Mouse (Mus musculus) liver, embryonic 16.5 days (tissue): ENCODE results near the gene Atp12a. TPM values are rescaled to one million over a fixed set of nuclear protein-coding genes. Genes with fewer than 3 reads are reported as not detected.

Experiments
- ATAC-seq: fragments of 200-750 bp; cut with Nextera tagmentation; 2 replicates; pipeline ENCODE4 v1.8.0; 2017; ENCODE audit warnings: low read depth, mild to moderate bottlenecking, moderate number of reproducible peaks, moderate library complexity
- H3K27ac ChIP-seq: fragments of 300-500 bp; sonication (generic); 2 replicates; pipeline ENCODE4 v1.5.1; 2014; ENCODE audit warnings: mild to moderate bottlenecking, low read length
- H3K27me3 ChIP-seq: fragments of 300-500 bp; sonication (generic); 2 replicates; pipeline ENCODE4 v1.6.1; 2014; ENCODE audit warnings: low read depth, low read length, mixed read lengths; ENCODE audit not compliant: control insufficient read depth, insufficient read depth
- H3K36me3 ChIP-seq: fragments of 300-500 bp; sonication (generic); 2 replicates; pipeline ENCODE4 v1.6.1; 2014; ENCODE audit warnings: mild to moderate bottlenecking; ENCODE audit not compliant: control insufficient read depth, insufficient read depth
- H3K4me1 ChIP-seq: fragments of 300-500 bp; sonication (generic); 2 replicates; pipeline ENCODE4 v1.6.1; 2014; ENCODE audit warnings: low read depth, low read length, mixed read lengths; ENCODE audit not compliant: control insufficient read depth
- H3K4me2 ChIP-seq: fragments of 300-500 bp; sonication (generic); 2 replicates; pipeline ENCODE4 v1.6.1; 2014; ENCODE audit warnings: low read depth, low read length, mixed read lengths
- H3K4me3 ChIP-seq: fragments of 300-500 bp; sonication (generic); 2 replicates; pipeline ENCODE4 v1.5.1; 2014; ENCODE audit warnings: low read depth, mild to moderate bottlenecking, low read length
- H3K9ac ChIP-seq: fragments of 300-500 bp; sonication (generic); 2 replicates; pipeline ENCODE4 v1.6.1; 2014; ENCODE audit warnings: low read depth, low read length
- H3K9me3 ChIP-seq: fragments of 300-500 bp; sonication (generic); replicated peaks from 2 replicates; pipeline ENCODE4 v1.6.1; 2016; ENCODE audit warnings: low read length; ENCODE audit not compliant: control insufficient read depth
- WGBS: fragments of 180-500 bp; shearing (Covaris S2); extraction: QIAGEN DNeasy Blood & Tissue Kit; methylation state at CpG from one replicate; pipeline ENCODE4 v1.1.7; 2014; ENCODE audit not compliant: insufficient replicate concordance; 5-methylcytosine and 5-hydroxymethylcytosine counted together
- polyA plus RNA-seq: library from polyadenylated mRNA; unstranded; fragments of >200 nt; fragmentation: Nextera tagmentation; extraction: Ambion mirVana; gene quantifications from 2 replicates; pipeline ENCODE4 v1.2.1, GENCODE M21; 2015

Atp12a gene
- polyA plus RNA-seq: not detected in 2 replicates

DNA sequence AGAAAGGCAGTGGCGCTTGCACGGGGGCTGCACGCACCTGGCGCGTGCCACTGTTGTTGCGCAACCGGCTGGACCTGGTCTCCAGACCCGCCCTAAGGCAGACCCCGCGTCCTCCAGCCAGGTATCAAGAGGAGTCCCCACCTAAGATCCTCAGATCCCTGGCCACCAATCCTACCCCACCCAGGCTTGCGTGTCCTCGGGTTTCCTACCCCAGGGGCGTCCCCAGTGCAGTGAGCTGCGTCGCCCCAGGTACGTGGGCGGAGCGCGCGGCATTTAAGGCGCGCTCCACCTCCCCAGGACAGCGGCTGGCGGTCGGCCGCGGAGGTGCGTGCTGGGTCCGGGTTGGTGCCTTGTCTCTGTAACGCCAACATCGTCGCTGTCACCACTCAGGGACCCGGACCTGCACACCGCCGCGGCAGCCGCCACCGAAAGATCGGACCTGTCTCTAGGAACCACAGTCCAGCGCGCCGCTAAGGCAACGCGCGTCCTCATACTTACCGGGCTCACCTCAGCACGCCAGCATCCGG is at the start of gene Atp12a:
Gene Atp12a, plus strand, starts transcription at position 358 of the 527 bp plus-strand sequence.
- 2% methylated on average over 48 of the region's 48 CpGs for WGBS
- H3K4me2 ChIP-seq: peak within 1 kb of the TSS; percentile 45
- H3K4me3 ChIP-seq: peak within 1 kb of the TSS; percentile 33
- no peaks in the 10 kb centered on the region for H3K36me3 ChIP-seq
- no peaks in the 10 kb centered on the region for H3K4me1 ChIP-seq
- no peak for ATAC-seq
- H3K27ac ChIP-seq: no peak within 1 kb of the TSS
- H3K9ac ChIP-seq: no peak within 1 kb of the TSS
- H3K9me3 ChIP-seq: no peaks in the 10 kb centered on the region
- peaks cover 34% of the 10 kb centered on the region for H3K27me3 ChIP-seq

DNA sequence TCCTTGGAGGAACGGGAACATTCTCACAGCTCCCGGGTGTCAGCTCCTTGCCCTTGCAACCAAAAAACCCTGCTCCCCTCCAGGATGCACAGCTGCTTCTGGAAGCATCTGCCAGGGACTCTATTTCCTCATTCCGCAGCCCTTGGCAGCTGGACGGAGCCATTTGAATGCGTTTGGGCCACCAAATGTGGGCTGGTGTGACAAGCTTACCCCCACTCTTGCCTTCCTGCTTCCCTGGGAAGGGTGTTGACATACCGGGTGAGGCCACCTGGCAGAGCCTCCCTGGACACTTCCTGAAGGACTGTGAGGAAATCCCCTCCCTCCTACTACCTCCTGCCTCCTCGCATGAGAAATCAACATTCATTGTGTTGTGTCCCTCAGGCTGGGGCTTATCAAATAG is 49.3 kb upstream of the Atp12a start:
- H3K36me3 ChIP-seq: no peaks in the 10 kb centered on the region
- no peaks in the 10 kb centered on the region for H3K4me1 ChIP-seq
- H3K27me3 ChIP-seq: no peaks in the 10 kb centered on the region
- ATAC-seq: no peak
- no peak overlapping the region for H3K9ac ChIP-seq
- no peaks in the 10 kb centered on the region for H3K9me3 ChIP-seq
- 23% methylated on average over 7 of the region's 7 CpGs for WGBS
- H3K4me3 ChIP-seq: no peak overlapping the region
- H3K27ac ChIP-seq: no peak overlapping the region
- no peak overlapping the region for H3K4me2 ChIP-seq

DNA sequence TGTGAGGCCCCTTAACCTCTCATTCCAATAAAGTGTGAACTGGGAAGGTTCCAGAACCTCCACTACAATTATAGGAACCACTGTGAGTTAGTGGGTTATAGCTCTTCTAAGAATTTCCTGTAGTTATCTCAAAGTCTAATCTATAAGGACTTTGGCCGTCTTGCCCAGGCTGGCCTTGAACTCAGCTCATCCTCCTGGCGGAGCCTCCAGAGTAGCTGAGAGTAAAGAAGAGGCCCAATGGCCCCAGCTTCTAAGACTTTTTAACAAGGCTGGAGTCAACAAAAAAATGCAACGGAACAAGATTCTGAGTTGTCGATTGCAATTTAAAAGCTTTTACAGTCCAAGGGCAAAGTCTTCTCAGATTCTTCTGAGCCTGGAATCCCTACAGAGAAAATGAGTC is 48.5 kb upstream of the Atp12a start:
- no peak overlapping the region for H3K9ac ChIP-seq
- no peak overlapping the region for H3K27ac ChIP-seq
- ATAC-seq: no peak
- H3K4me1 ChIP-seq: no peaks in the 10 kb centered on the region
- H3K27me3 ChIP-seq: no peaks in the 10 kb centered on the region
- no peaks in the 10 kb centered on the region for H3K36me3 ChIP-seq
- H3K4me3 ChIP-seq: no peak overlapping the region
- 57% methylated on average over 4 of the region's 4 CpGs for WGBS
- no peaks in the 10 kb centered on the region for H3K9me3 ChIP-seq
- no peak overlapping the region for H3K4me2 ChIP-seq

DNA sequence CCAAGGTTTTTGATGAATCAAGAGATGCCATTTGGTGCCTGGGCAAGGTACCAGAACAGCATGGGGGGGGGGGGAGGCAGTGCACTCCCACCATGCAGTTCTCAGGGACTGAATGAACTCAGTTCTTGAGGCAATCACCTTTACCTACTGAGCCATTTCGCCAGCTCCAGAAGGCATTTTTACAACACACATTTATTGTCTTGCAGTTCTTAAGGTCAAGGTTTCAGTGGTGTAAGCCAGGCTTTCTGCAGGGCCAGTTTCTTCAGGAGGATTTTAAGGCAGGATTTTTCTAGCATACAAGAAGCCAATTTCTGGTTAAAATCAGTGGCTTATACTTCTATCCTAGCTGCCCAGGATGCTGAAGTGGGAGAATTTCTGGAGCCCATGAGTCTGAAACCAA is 41.9 kb upstream of the Atp12a start:
- H3K36me3 ChIP-seq: no peaks in the 10 kb centered on the region
- no peak overlapping the region for H3K9ac ChIP-seq
- no peaks in the 10 kb centered on the region for H3K4me1 ChIP-seq
- no peak overlapping the region for H3K27ac ChIP-seq
- H3K27me3 ChIP-seq: no peaks in the 10 kb centered on the region
- 61% methylated on average over 1 of the region's 1 CpGs for WGBS
- no peak overlapping the region for H3K4me2 ChIP-seq
- H3K9me3 ChIP-seq: no peaks in the 10 kb centered on the region
- no peak for ATAC-seq
- no peak overlapping the region for H3K4me3 ChIP-seq

DNA sequence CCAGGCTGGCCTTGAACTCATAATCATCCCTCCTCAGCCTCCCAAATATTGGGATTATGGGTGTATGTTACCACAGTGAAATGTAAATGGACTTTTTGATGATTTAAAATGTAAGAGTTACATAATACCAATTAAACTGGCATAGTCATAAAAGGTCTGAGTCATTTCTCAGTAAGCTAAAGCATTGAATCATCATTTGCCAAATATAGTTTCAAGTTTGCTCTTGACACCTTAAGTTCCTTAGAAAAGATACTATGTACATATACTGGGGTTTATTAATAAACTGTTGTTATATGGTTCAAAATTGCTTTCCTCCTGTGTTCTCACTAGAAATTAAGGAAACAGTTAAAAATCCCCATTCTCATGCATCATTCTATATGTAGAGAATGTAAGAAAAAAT is 39.8 kb upstream of the Atp12a start:
- Histone ChIP-seq H3K4me1 (no peaks in the 10 kb centered on the region), H3K9me3 (no peaks in the 10 kb centered on the region), H3K36me3 (no peaks in the 10 kb centered on the region), H3K9ac (no peak overlapping the region), H3K27me3 (no peaks in the 10 kb centered on the region), H3K4me2 (no peak overlapping the region), H3K4me3 (no peak overlapping the region), H3K27ac (no peak overlapping the region)
- ATAC-seq: no peak

DNA sequence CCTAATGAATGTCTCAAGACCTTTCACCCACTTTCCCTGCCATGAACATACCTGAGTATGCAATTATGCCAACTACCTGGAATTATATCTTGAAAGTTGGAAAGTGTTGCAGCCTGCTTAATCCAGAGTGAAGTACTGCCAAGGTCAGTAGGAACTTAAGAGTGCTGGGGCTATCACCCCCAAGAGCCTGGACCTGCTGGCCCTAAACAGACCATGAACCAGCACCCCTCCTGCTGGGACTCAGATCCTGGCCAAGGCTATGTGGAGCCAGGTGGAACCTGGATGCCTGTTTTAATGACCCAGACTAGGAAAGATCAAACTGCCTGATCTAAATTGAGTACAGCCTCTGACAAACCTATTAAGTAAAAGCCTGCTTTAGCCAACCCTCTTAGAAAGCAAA is 31.2 kb upstream of the Atp12a start:
- H3K36me3 ChIP-seq: no peaks in the 10 kb centered on the region
- H3K9ac ChIP-seq: no peak overlapping the region
- H3K4me1 ChIP-seq: no peaks in the 10 kb centered on the region
- no peaks in the 10 kb centered on the region for H3K27me3 ChIP-seq
- no peak overlapping the region for H3K4me3 ChIP-seq
- no peak overlapping the region for H3K4me2 ChIP-seq
- no peaks in the 10 kb centered on the region for H3K9me3 ChIP-seq
- ATAC-seq: no peak
- no peak overlapping the region for H3K27ac ChIP-seq

DNA sequence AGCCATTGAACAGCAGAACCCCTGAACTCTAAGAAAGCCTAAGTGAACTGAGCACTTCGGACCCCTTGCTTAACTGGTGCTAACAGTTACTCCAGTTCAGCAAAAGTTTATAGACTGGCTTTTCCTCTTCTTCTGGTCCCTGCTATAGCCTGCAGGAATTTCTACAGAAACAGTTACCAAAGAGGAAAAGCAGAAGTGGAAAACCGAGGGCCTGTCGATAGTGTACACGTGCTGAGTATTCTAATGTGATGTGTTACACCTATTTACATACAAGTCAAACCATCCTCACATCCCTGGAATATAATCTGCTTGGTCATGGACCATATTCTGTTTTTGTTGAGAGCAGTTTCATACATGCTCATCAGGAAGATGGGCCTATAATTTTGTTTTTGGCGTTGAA is 30.4 kb upstream of the Atp12a start:
- H3K4me2 ChIP-seq: no peak overlapping the region
- no peak overlapping the region for H3K27ac ChIP-seq
- no peak overlapping the region for H3K4me3 ChIP-seq
- H3K36me3 ChIP-seq: no peaks in the 10 kb centered on the region
- WGBS: 62% methylated on average over 5 of the region's 5 CpGs
- H3K9me3 ChIP-seq: no peaks in the 10 kb centered on the region
- ATAC-seq: no peak
- no peaks in the 10 kb centered on the region for H3K27me3 ChIP-seq
- no peak overlapping the region for H3K9ac ChIP-seq
- H3K4me1 ChIP-seq: no peaks in the 10 kb centered on the region

DNA sequence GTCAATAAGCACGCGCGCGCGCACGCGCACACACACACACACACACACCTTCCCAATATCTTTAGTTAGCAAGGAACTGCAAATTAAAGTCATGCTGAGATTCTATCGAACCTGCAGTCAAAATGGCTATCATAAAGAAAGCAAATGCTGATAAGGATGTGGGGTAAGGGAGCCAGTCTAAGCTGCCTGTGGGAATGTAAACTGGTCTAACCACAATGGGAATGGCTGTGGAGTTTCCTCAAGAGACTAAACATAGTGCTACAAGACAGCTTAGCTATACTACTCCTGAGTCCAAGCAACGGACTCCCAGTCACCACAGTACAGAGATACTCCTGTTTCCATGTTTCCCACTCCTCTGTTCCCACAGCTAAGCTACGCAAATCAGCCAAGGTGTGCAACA is 28.8 kb upstream of the Atp12a start:
- WGBS: 82% methylated on average over 10 of the region's 10 CpGs

DNA sequence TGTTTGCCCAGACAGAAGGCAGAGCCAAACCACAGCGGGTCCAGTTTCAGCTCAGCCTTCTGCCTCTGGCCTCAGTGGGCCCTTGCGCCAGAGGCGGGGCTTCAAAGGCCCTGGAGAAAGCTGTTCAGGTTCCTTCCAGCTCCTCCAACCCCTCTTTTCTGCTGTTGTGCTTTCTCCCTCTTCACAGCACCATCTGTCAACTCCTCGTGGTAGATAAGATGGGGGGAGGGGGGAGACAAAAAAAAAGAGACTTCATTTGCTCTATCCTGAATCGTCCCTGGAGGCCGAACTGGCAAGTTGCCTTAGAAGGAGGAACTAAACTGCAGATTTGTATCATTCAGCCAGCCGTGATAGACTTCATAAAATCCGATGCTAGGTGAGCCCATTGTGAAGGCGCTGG is 27.8 kb upstream of the Atp12a start:
- Histone ChIP-seq H3K4me2 (no peak overlapping the region), H3K4me1 (no peaks in the 10 kb centered on the region), H3K4me3 (no peak overlapping the region), H3K9me3 (no peaks in the 10 kb centered on the region), H3K36me3 (no peaks in the 10 kb centered on the region), H3K27me3 (no peaks in the 10 kb centered on the region), H3K9ac (no peak overlapping the region), H3K27ac (no peak overlapping the region)
- WGBS: 29% methylated on average over 9 of the region's 9 CpGs
- no peak for ATAC-seq

More for the DNA sequence above, 28.8 kb upstream of the Atp12a start:
- no peaks in the 10 kb centered on the region for H3K36me3 ChIP-seq
- H3K9me3 ChIP-seq: no peaks in the 10 kb centered on the region
- H3K4me1 ChIP-seq: no peaks in the 10 kb centered on the region
- ATAC-seq: no peak
- H3K27me3 ChIP-seq: no peaks in the 10 kb centered on the region
- no peak overlapping the region for H3K4me2 ChIP-seq
- H3K4me3 ChIP-seq: no peak overlapping the region
- no peak overlapping the region for H3K9ac ChIP-seq
- H3K27ac ChIP-seq: no peak overlapping the region

DNA sequence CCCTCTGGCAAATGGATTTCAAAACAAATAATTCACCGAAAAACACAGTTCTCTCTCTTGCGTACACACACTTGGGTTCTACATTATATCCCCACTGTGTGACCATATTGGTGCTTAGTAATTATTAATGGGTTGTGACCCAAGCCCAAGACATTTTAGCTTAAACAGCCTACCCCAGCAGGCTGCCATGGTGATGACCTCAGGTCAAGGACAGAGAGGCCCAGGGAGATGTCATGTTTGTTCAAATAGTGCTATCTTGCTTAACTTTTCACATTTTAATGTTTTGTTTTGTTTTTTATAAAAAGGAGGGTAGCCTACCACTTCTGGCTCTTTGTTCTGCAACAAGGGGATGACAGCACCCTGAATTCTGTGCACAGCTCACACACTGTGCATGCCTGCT is 27.2 kb upstream of the Atp12a start:
- no peak overlapping the region for H3K4me3 ChIP-seq
- H3K36me3 ChIP-seq: no peaks in the 10 kb centered on the region
- H3K4me1 ChIP-seq: no peaks in the 10 kb centered on the region
- no peak for ATAC-seq
- H3K27me3 ChIP-seq: no peaks in the 10 kb centered on the region
- 63% methylated on average over 2 of the region's 2 CpGs for WGBS
- no peak overlapping the region for H3K9ac ChIP-seq
- H3K4me2 ChIP-seq: no peak overlapping the region
- no peaks in the 10 kb centered on the region for H3K9me3 ChIP-seq
- no peak overlapping the region for H3K27ac ChIP-seq
